Mouse (Mus musculus): ENCODE results near the gene Zfand3. TPM values are rescaled to one million over a fixed set of nuclear protein-coding genes. Genes with fewer than 3 reads are reported as not detected.

Zfand3 gene
- polyA plus RNA-seq, 1 experiment from 2014 or later, result 55.1 TPM

GRCm38 (mm10) chr17:30122278-30122677, 117.7 kb downstream of the Zfand3 start:
- Histone ChIP-seq H3K4me1 (ENCODE audit: control insufficient read depth, insufficient read depth, low read length) (no peaks in the 10 kb centered on the region), H3K27ac (replicated peaks; ENCODE audit: low read depth, low read length) (no peak overlapping the region), H3K9ac (ENCODE audit: low read length) (no peak overlapping the region), H3K4me2 (ENCODE audit: low read depth, severe bottlenecking) (no peak overlapping the region), H3K9me3 (ENCODE audit: control insufficient read depth, low read length) (no peaks in the 10 kb centered on the region), H3K36me3 (ENCODE audit: control insufficient read depth, insufficient read depth, low read length) (no peaks in the 10 kb centered on the region), H3K27me3 (ENCODE audit: control insufficient read depth, insufficient read depth, low read length) (no peaks in the 10 kb centered on the region), H3K4me3 (ENCODE audit: low read depth, low read length) (no peak overlapping the region)
- DNase-seq (ENCODE audit: low spot score), result no peak
- ATAC-seq (ENCODE audit: insufficient number of reproducible peaks, low FRiP score, low TSS enrichment, low read depth), result no peak
- 94% methylated on average over 3 of the region's 3 CpGs for WGBS

- WGBS, result 89% methylated on average over 6 of the region's 6 CpGs
- Histone ChIP-seq H3K27ac (replicated peaks; ENCODE audit: low read depth, low read length) (no peak overlapping the region), H3K4me1 (ENCODE audit: control insufficient read depth, insufficient read depth, low read length) (peaks cover 2% of the 10 kb centered on the region; the same call in 1 of the 2 replicates), H3K4me2 (ENCODE audit: low read depth, severe bottlenecking) (no peak overlapping the region), H3K27me3 (ENCODE audit: control insufficient read depth, insufficient read depth, low read length) (no peaks in the 10 kb centered on the region), H3K4me3 (ENCODE audit: low read depth, low read length) (no peak overlapping the region), H3K9me3 (ENCODE audit: control insufficient read depth, low read length) (no peaks in the 10 kb centered on the region), H3K9ac (ENCODE audit: low read length) (no peak overlapping the region), H3K36me3 (ENCODE audit: control insufficient read depth, insufficient read depth, low read length) (no peaks in the 10 kb centered on the region)
- DNase-seq (ENCODE audit: low spot score), result no peak
- ATAC-seq (ENCODE audit: insufficient number of reproducible peaks, low FRiP score, low TSS enrichment, low read depth), result no peak
These were observed 123.9 kb downstream of the Zfand3 start for GRCm38 (mm10) chr17:30128456-30128855.

GRCm38 (mm10) chr17:30129220-30129619, 124.7 kb downstream of the Zfand3 start:
- H3K4me2 ChIP-seq (ENCODE audit: low read depth, severe bottlenecking), result no peak overlapping the region
- H3K27me3 ChIP-seq (ENCODE audit: control insufficient read depth, insufficient read depth, low read length), result no peaks in the 10 kb centered on the region
- H3K4me3 ChIP-seq (ENCODE audit: low read depth, low read length), result no peak overlapping the region
- H3K4me1 ChIP-seq (ENCODE audit: control insufficient read depth, insufficient read depth, low read length), result peaks cover 2% of the 10 kb centered on the region; the same call in 1 of the 2 replicates
- WGBS, result 88% methylated on average over 7 of the region's 7 CpGs
- no peaks in the 10 kb centered on the region for H3K9me3 ChIP-seq (ENCODE audit: control insufficient read depth, low read length)
- no peak overlapping the region for H3K9ac ChIP-seq (ENCODE audit: low read length)
- no peak for DNase-seq (ENCODE audit: low spot score)
- no peak for ATAC-seq (ENCODE audit: insufficient number of reproducible peaks, low FRiP score, low TSS enrichment, low read depth)
- H3K27ac ChIP-seq (replicated peaks; ENCODE audit: low read depth, low read length), result no peak overlapping the region
- no peaks in the 10 kb centered on the region for H3K36me3 ChIP-seq (ENCODE audit: control insufficient read depth, insufficient read depth, low read length)

- no peak for DNase-seq (ENCODE audit: low spot score)
- Histone ChIP-seq H3K4me1 (ENCODE audit: control insufficient read depth, insufficient read depth, low read length) (peaks cover 2% of the 10 kb centered on the region; the same call in 1 of the 2 replicates), H3K9ac (ENCODE audit: low read length) (no peak overlapping the region), H3K4me2 (ENCODE audit: low read depth, severe bottlenecking) (no peak overlapping the region), H3K27ac (replicated peaks; ENCODE audit: low read depth, low read length) (no peak overlapping the region), H3K4me3 (ENCODE audit: low read depth, low read length) (no peak overlapping the region), H3K27me3 (ENCODE audit: control insufficient read depth, insufficient read depth, low read length) (no peaks in the 10 kb centered on the region), H3K9me3 (ENCODE audit: control insufficient read depth, low read length) (no peaks in the 10 kb centered on the region), H3K36me3 (ENCODE audit: control insufficient read depth, insufficient read depth, low read length) (no peaks in the 10 kb centered on the region)
- 80% methylated on average over 4 of the region's 4 CpGs for WGBS
- no peak for ATAC-seq (ENCODE audit: insufficient number of reproducible peaks, low FRiP score, low TSS enrichment, low read depth)
These were observed 125.8 kb downstream of the Zfand3 start for GRCm38 (mm10) chr17:30130326-30130725.

- WGBS, result 85% methylated on average over 12 of the region's 12 CpGs
- no peak for ATAC-seq (ENCODE audit: insufficient number of reproducible peaks, low FRiP score, low TSS enrichment, low read depth)
These were observed 129.1 kb downstream of the Zfand3 start for GRCm38 (mm10) chr17:30133641-30134040.

GRCm38 (mm10) chr17:30134955-30135735, 130.6 kb downstream of the Zfand3 start:
- H3K27me3 ChIP-seq (ENCODE audit: control insufficient read depth, insufficient read depth, low read length), result no peaks in the 10 kb centered on the region
- no peak for ATAC-seq (ENCODE audit: insufficient number of reproducible peaks, low FRiP score, low TSS enrichment, low read depth)
- no peak overlapping the region for H3K4me3 ChIP-seq (ENCODE audit: low read depth, low read length)
- H3K9ac ChIP-seq (ENCODE audit: low read length), result no peak overlapping the region
- no peak overlapping the region for H3K4me2 ChIP-seq (ENCODE audit: low read depth, severe bottlenecking)
- no peaks in the 10 kb centered on the region for H3K36me3 ChIP-seq (ENCODE audit: control insufficient read depth, insufficient read depth, low read length)
- WGBS, result 85% methylated on average over 10 of the region's 10 CpGs
- no peaks in the 10 kb centered on the region for H3K9me3 ChIP-seq (ENCODE audit: control insufficient read depth, low read length)
- H3K27ac ChIP-seq (replicated peaks; ENCODE audit: low read depth, low read length), result no peak overlapping the region
- peaks cover 2% of the 10 kb centered on the region; the same call in 1 of the 2 replicates for H3K4me1 ChIP-seq (ENCODE audit: control insufficient read depth, insufficient read depth, low read length)
- DNase-seq (ENCODE audit: low spot score), result no peak

More at GRCm38 (mm10) chr17:30133641-30134040, 129.1 kb downstream of the Zfand3 start:
- no peak overlapping the region for H3K27ac ChIP-seq (replicated peaks; ENCODE audit: low read depth, low read length)
- no peak for DNase-seq (ENCODE audit: low spot score)
- no peak overlapping the region for H3K4me2 ChIP-seq (ENCODE audit: low read depth, severe bottlenecking)
- H3K9me3 ChIP-seq (ENCODE audit: control insufficient read depth, low read length), result no peaks in the 10 kb centered on the region
- no peaks in the 10 kb centered on the region for H3K36me3 ChIP-seq (ENCODE audit: control insufficient read depth, insufficient read depth, low read length)
- H3K9ac ChIP-seq (ENCODE audit: low read length), result no peak overlapping the region
- H3K4me1 ChIP-seq (ENCODE audit: control insufficient read depth, insufficient read depth, low read length), result peaks cover 2% of the 10 kb centered on the region; the same call in 1 of the 2 replicates
- no peak overlapping the region for H3K4me3 ChIP-seq (ENCODE audit: low read depth, low read length)
- no peaks in the 10 kb centered on the region for H3K27me3 ChIP-seq (ENCODE audit: control insufficient read depth, insufficient read depth, low read length)

- no peak overlapping the region for H3K4me3 ChIP-seq (ENCODE audit: low read depth, low read length)
- no peak overlapping the region for H3K9ac ChIP-seq (ENCODE audit: low read length)
- H3K27ac ChIP-seq (replicated peaks; ENCODE audit: low read depth, low read length), result no peak overlapping the region
- H3K36me3 ChIP-seq (ENCODE audit: control insufficient read depth, insufficient read depth, low read length), result no peaks in the 10 kb centered on the region
- no peaks in the 10 kb centered on the region for H3K27me3 ChIP-seq (ENCODE audit: control insufficient read depth, insufficient read depth, low read length)
- peaks cover 2% of the 10 kb centered on the region; the same call in 1 of the 2 replicates for H3K4me1 ChIP-seq (ENCODE audit: control insufficient read depth, insufficient read depth, low read length)
- no peak overlapping the region for H3K4me2 ChIP-seq (ENCODE audit: low read depth, severe bottlenecking)
- DNase-seq (ENCODE audit: low spot score), result no peak
- WGBS, result 91% methylated on average over 6 of the region's 6 CpGs
- H3K9me3 ChIP-seq (ENCODE audit: control insufficient read depth, low read length), result no peaks in the 10 kb centered on the region
- no peak for ATAC-seq (ENCODE audit: insufficient number of reproducible peaks, low FRiP score, low TSS enrichment, low read depth)
These were observed 131.4 kb downstream of the Zfand3 start for GRCm38 (mm10) chr17:30135890-30136289.

- H3K27me3 ChIP-seq (ENCODE audit: control insufficient read depth, insufficient read depth, low read length), result no peaks in the 10 kb centered on the region
- peaks cover 2% of the 10 kb centered on the region; the same call in 1 of the 2 replicates for H3K4me1 ChIP-seq (ENCODE audit: control insufficient read depth, insufficient read depth, low read length)
- H3K4me3 ChIP-seq (ENCODE audit: low read depth, low read length), result no peak overlapping the region
- no peaks in the 10 kb centered on the region for H3K9me3 ChIP-seq (ENCODE audit: control insufficient read depth, low read length)
- DNase-seq (ENCODE audit: low spot score) (no peak), ATAC-seq (ENCODE audit: insufficient number of reproducible peaks, low FRiP score, low TSS enrichment, low read depth) (no peak)
- H3K27ac ChIP-seq (replicated peaks; ENCODE audit: low read depth, low read length), result no peak overlapping the region
- H3K9ac ChIP-seq (ENCODE audit: low read length), result no peak overlapping the region
- H3K4me2 ChIP-seq (ENCODE audit: low read depth, severe bottlenecking), result no peak overlapping the region
- H3K36me3 ChIP-seq (ENCODE audit: control insufficient read depth, insufficient read depth, low read length), result no peaks in the 10 kb centered on the region
- 97% methylated on average over 5 of the region's 5 CpGs for WGBS
These were observed 132.2 kb downstream of the Zfand3 start for GRCm38 (mm10) chr17:30136684-30137083.
